Mouse (Mus musculus) ES-Bruce4 (cell line): ENCODE measurements around the gene H1foo. TPM values are rescaled to one million over a fixed set of nuclear protein-coding genes. Genes with fewer than 3 reads are reported as not detected.

Experiments used
- H3K27ac ChIP-seq: 2 replicates; pipeline ENCODE4 v1.5.1; 2012; ENCODE audit warnings: low read length, inconsistent platforms; ENCODE audit not compliant: insufficient read depth
- H3K27me3 ChIP-seq: 2 replicates; pipeline ENCODE4 v1.6.1; 2012; ENCODE audit warnings: mild to moderate bottlenecking, low read length, inconsistent platforms; ENCODE audit not compliant: control insufficient read depth, poor library complexity, insufficient read depth, severe bottlenecking
- H3K36me3 ChIP-seq: 2 replicates; pipeline ENCODE4 v1.6.1; 2012; ENCODE audit warnings: inconsistent platforms, mild to moderate bottlenecking, low read length, moderate library complexity; ENCODE audit not compliant: control insufficient read depth, poor library complexity, insufficient read depth, severe bottlenecking
- H3K4me1 ChIP-seq: one replicate; pipeline ENCODE4 v1.8.1; 2011; ENCODE audit warnings: low read length; ENCODE audit not compliant: control insufficient read depth, insufficient read depth
- H3K4me3 ChIP-seq: 2 replicates; pipeline ENCODE4 v1.5.1; 2011; ENCODE audit warnings: low read depth, mild to moderate bottlenecking, low read length
- H3K9ac ChIP-seq: 2 replicates; pipeline ENCODE4 v1.6.1; 2012; ENCODE audit warnings: low read depth, mild to moderate bottlenecking, inconsistent platforms; ENCODE audit not compliant: poor library complexity, severe bottlenecking
- H3K9me3 ChIP-seq: replicated peaks from 2 replicates; pipeline ENCODE4 v1.6.1; 2012; ENCODE audit warnings: mild to moderate bottlenecking, low read length, inconsistent platforms; ENCODE audit not compliant: control insufficient read depth, poor library complexity, insufficient read depth, severe bottlenecking
- CTCF ChIP-seq: IDR thresholded peaks from one replicate; pipeline ENCODE4 v1.8.1; 2011; ENCODE audit warnings: low read depth, low read length
- EP300 ChIP-seq: IDR thresholded peaks from 2 replicates; pipeline ENCODE4 v1.6.1; 2011; ENCODE audit warnings: low read depth, low read length; ENCODE audit not compliant: insufficient read depth
- POLR2A ChIP-seq: IDR thresholded peaks from one replicate; pipeline ENCODE4 v1.8.1; 2011; ENCODE audit warnings: low read length; ENCODE audit not compliant: insufficient read depth
- polyA plus RNA-seq: library from polyadenylated mRNA; stranded (reverse); fragments of >200 nt; gene quantifications from 2 replicates; pipeline ENCODE4 v1.2.4, GENCODE M21; 2011; ENCODE audit warnings: low read depth; ENCODE audit not compliant: missing spikeins, insufficient read depth, insufficient read length

The H1foo gene
- polyA plus RNA-seq, 1 experiment: not detected

GRCm38 (mm10) chr6:115956418-115956921, 11.7 kb downstream of the H1foo start:
- no peaks in the 10 kb centered on the region for H3K9me3 ChIP-seq
- no peak overlapping the region for H3K27ac ChIP-seq

GRCm38 (mm10) chr6:115956922-115957601, 12.3 kb downstream of the H1foo start:
- H3K4me3 ChIP-seq: no peak overlapping the region
- no peaks in the 10 kb centered on the region for H3K4me1 ChIP-seq
- no peaks in the 10 kb centered on the region for H3K9me3 ChIP-seq
- no peaks in the 10 kb centered on the region for H3K36me3 ChIP-seq
- no peak for TF ChIP-seq POLR2A
- no peak overlapping the region for H3K9ac ChIP-seq
- H3K27ac ChIP-seq: no peak overlapping the region
- H3K27me3 ChIP-seq: no peaks in the 10 kb centered on the region

More at GRCm38 (mm10) chr6:115956418-115956921, 11.7 kb downstream of the H1foo start:
- H3K4me3 ChIP-seq: no peak overlapping the region
- no peaks in the 10 kb centered on the region for H3K4me1 ChIP-seq
- H3K36me3 ChIP-seq: no peaks in the 10 kb centered on the region
- H3K9ac ChIP-seq: no peak overlapping the region
- no peaks in the 10 kb centered on the region for H3K27me3 ChIP-seq
- TF ChIP-seq POLR2A (no peak), EP300 (no peak), CTCF (no peak)

- no peaks in the 10 kb centered on the region for H3K36me3 ChIP-seq
- no peak overlapping the region for H3K9ac ChIP-seq
These were observed 12.9 kb downstream of the H1foo start for GRCm38 (mm10) chr6:115957681-115958080.

GRCm38 (mm10) chr6:115958445-115958844, 13.7 kb downstream of the H1foo start:
- no peak overlapping the region for H3K4me3 ChIP-seq
- H3K36me3 ChIP-seq: no peaks in the 10 kb centered on the region
- no peak overlapping the region for H3K27ac ChIP-seq
- TF ChIP-seq POLR2A (no peak), EP300 (no peak), CTCF (no peak)
- H3K9me3 ChIP-seq: no peaks in the 10 kb centered on the region
- no peaks in the 10 kb centered on the region for H3K27me3 ChIP-seq
- no peaks in the 10 kb centered on the region for H3K4me1 ChIP-seq
- H3K9ac ChIP-seq: no peak overlapping the region

More at GRCm38 (mm10) chr6:115957681-115958080, 12.9 kb downstream of the H1foo start:
- Histone ChIP-seq H3K9me3 (no peaks in the 10 kb centered on the region), H3K4me1 (no peaks in the 10 kb centered on the region), H3K27me3 (no peaks in the 10 kb centered on the region), H3K27ac (no peak overlapping the region), H3K4me3 (no peak overlapping the region)
- TF ChIP-seq POLR2A (no peak), EP300 (no peak), CTCF (no peak)

- no peaks in the 10 kb centered on the region for H3K9me3 ChIP-seq
- no peaks in the 10 kb centered on the region for H3K27me3 ChIP-seq
- no peak overlapping the region for H3K4me3 ChIP-seq
- TF ChIP-seq EP300 (no peak), POLR2A (no peak), CTCF (no peak)
- no peaks in the 10 kb centered on the region for H3K36me3 ChIP-seq
- H3K27ac ChIP-seq: no peak overlapping the region
- H3K4me1 ChIP-seq: no peaks in the 10 kb centered on the region
- no peak overlapping the region for H3K9ac ChIP-seq
These were observed 14.5 kb downstream of the H1foo start for GRCm38 (mm10) chr6:115959151-115959691.

- no peaks in the 10 kb centered on the region for H3K9me3 ChIP-seq
- H3K4me3 ChIP-seq: no peak overlapping the region
- no peak overlapping the region for H3K27ac ChIP-seq
- H3K27me3 ChIP-seq: no peaks in the 10 kb centered on the region
- H3K4me1 ChIP-seq: no peaks in the 10 kb centered on the region
- no peaks in the 10 kb centered on the region for H3K36me3 ChIP-seq
- no peak for TF ChIP-seq POLR2A
- no peak for TF ChIP-seq EP300
- H3K9ac ChIP-seq: no peak overlapping the region
These were observed 15.6 kb downstream of the H1foo start for GRCm38 (mm10) chr6:115960322-115960721.
